Mouse (Mus musculus): ENCODE data around the gene Sstr3.

Gene Sstr3

GRCm38 (mm10) chr15:78544561-78545001 lies at the start of gene Sstr3:
Gene Sstr3, minus strand, starts transcription at chr15:78544685.
- no peak for DNase-seq

GRCm38 (mm10) chr15:78593896-78594425 lies 49.5 kb upstream of the Sstr3 start:
- DNase-seq: no peak

- DNase-seq: no peak
These were observed 48.0 kb upstream of the Sstr3 start for GRCm38 (mm10) chr15:78592452-78592968.

- no peak for DNase-seq
These were observed 47.4 kb upstream of the Sstr3 start for GRCm38 (mm10) chr15:78591680-78592451.

GRCm38 (mm10) chr15:78590785-78591184 lies 46.3 kb upstream of the Sstr3 start:
- no peak for DNase-seq

- no peak for DNase-seq
These were observed 45.5 kb upstream of the Sstr3 start for GRCm38 (mm10) chr15:78589936-78590335.

GRCm38 (mm10) chr15:78588900-78589299 lies 44.4 kb upstream of the Sstr3 start:
- DNase-seq: no peak

GRCm38 (mm10) chr15:78588049-78588448 lies 43.6 kb upstream of the Sstr3 start:
- DNase-seq: no peak

GRCm38 (mm10) chr15:78587050-78587994 lies 42.8 kb upstream of the Sstr3 start:
- peak; percentile 92 for DNase-seq

- DNase-seq: no peak
These were observed 40.9 kb upstream of the Sstr3 start for GRCm38 (mm10) chr15:78585404-78585803.

- no peak for DNase-seq
These were observed 38.9 kb upstream of the Sstr3 start for GRCm38 (mm10) chr15:78583352-78583751.

GRCm38 (mm10) chr15:78576284-78576810 lies 31.9 kb upstream of the Sstr3 start:
- no peak for DNase-seq

GRCm38 (mm10) chr15:78572658-78573397 lies 28.3 kb upstream of the Sstr3 start, which contains the start of gene Rac2:
Gene Rac2, minus strand, starts transcription at chr15:78572783.
- DNase-seq: no peak

GRCm38 (mm10) chr15:78572270-78572600 lies 27.8 kb upstream of the Sstr3 start:
- no peak for DNase-seq

GRCm38 (mm10) chr15:78571554-78572269 lies 27.2 kb upstream of the Sstr3 start:
- no peak for DNase-seq

GRCm38 (mm10) chr15:78570170-78570569 lies 25.7 kb upstream of the Sstr3 start:
- DNase-seq: no peak

- DNase-seq: no peak
These were observed 23.2 kb upstream of the Sstr3 start for GRCm38 (mm10) chr15:78567608-78568120.

GRCm38 (mm10) chr15:78564764-78565435 lies 20.4 kb upstream of the Sstr3 start:
- no peak for DNase-seq

GRCm38 (mm10) chr15:78563937-78564336 lies 19.5 kb upstream of the Sstr3 start:
- no peak for DNase-seq

- DNase-seq: no peak
These were observed 18.9 kb upstream of the Sstr3 start for GRCm38 (mm10) chr15:78563344-78563743.

Data from kidney, postnatal 4 days (tissue).